Mouse (Mus musculus): ENCODE measurements around the gene Hoxa2.

DNA sequence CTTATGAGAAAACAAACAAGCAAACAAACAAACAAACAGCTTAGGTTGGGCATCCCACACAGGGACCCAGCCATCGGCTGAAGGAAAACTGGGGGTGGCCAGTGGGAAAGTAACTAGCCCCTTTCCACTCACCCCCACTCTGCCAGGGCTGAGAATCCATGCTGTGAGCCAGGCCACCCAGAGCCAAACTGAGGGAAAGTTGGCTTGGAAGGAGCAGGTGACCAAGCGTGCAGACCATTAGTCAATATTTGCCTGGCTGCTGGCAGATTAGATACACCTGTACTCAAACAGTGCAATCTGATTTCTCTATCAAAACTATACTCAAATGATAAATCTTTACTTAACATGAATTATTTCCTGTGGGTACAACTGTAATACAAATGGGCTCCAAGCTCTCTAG lies 17.4 kb upstream of the Hoxa2 start:
- no peak for TF ChIP-seq POLR2A (IDR thresholded peaks at IDR 0.05; ENCODE audit: borderline replicate concordance, extremely low read depth, low read depth, low read length)
- no peak for TF ChIP-seq CTCF (IDR thresholded peaks at IDR 0.05; ENCODE audit: insufficient read depth, low read length)

Measured in lung, adult 2 months (tissue).